Mouse (Mus musculus) CH12.LX (cell line): ENCODE results near the gene Emc1. TPM values are rescaled to one million over a fixed set of nuclear protein-coding genes. Genes with fewer than 3 reads are reported as not detected.

ENCODE experiments used
- DNase-seq: peaks from one replicate; pipeline ENCODE4 v3.0.0-alpha.2; 2013; ENCODE audit errors: extremely low read depth
- H3K27ac ChIP-seq: 2 replicates; pipeline ENCODE4 v1.5.1; 2012; ENCODE audit warnings: low read depth, mild to moderate bottlenecking, control low read depth, moderate library complexity; ENCODE audit not compliant: insufficient read depth
- H3K27me3 ChIP-seq: replicated peaks from 2 replicates; pipeline ENCODE3; 2012; ENCODE audit warnings: inconsistent platforms
- H3K36me3 ChIP-seq, 2 experiments: replicated peaks in 1 of 2; 2 replicates each; pipeline versions ENCODE3 to v1.6.1; 2012; ENCODE audit warnings: inconsistent platforms in 1 of 2, low read length in 1 of 2, mild to moderate bottlenecking in 1 of 2, mixed read lengths in 1 of 2, moderate library complexity in 1 of 2; ENCODE audit not compliant: control insufficient read depth in 1 of 2, insufficient read depth in 1 of 2
- H3K4me1 ChIP-seq, 2 experiments: 2 replicates each; pipeline ENCODE4 v1.6.1; 2012; ENCODE audit warnings: inconsistent platforms in 1 of 2, moderate library complexity in 1 of 2; ENCODE audit not compliant: insufficient read depth in 2 of 2, control insufficient read depth in 1 of 2
- H3K4me2 ChIP-seq: 2 replicates; pipeline ENCODE4 v1.6.1; 2012; ENCODE audit warnings: low read depth, mild to moderate bottlenecking, control low read depth; ENCODE audit not compliant: poor library complexity, insufficient read depth, severe bottlenecking
- H3K4me3 ChIP-seq, 3 experiments: fragments of 150-350 bp in 1 of 3; sonication (generic) in 1 of 3; replicated peaks in 1 of 3; 2 replicates each; pipeline versions ENCODE3 to v1.5.1; 2011 to 2012; ENCODE audit warnings: low read depth in 2 of 3, low read length in 2 of 3, mild to moderate bottlenecking in 2 of 3, moderate library complexity in 2 of 3, control low read depth in 1 of 3, improper control_type of control experiment in 1 of 3, inconsistent platforms in 1 of 3, mixed read lengths in 1 of 3; ENCODE audit not compliant: poor library complexity in 1 of 3
- H3K79me2 ChIP-seq: replicated peaks from 2 replicates; pipeline ENCODE4 v1.6.1; 2012; ENCODE audit warnings: mild to moderate bottlenecking, moderate library complexity; ENCODE audit not compliant: control insufficient read depth, poor library complexity, insufficient read depth, severe bottlenecking; ENCODE audit errors: extremely low read depth
- H3K9ac ChIP-seq: 2 replicates; pipeline ENCODE4 v1.6.1; 2012; ENCODE audit warnings: low read depth, mild to moderate bottlenecking, control low read depth, moderate library complexity; ENCODE audit not compliant: insufficient read depth
- H3K9me3 ChIP-seq: replicated peaks from 2 replicates; pipeline ENCODE3; 2012; ENCODE audit warnings: low read length, inconsistent platforms, mixed read lengths
- BHLHE40 ChIP-seq: IDR thresholded peaks from 2 replicates; pipeline ENCODE4 v1.6.1; 2011; ENCODE audit warnings: mild to moderate bottlenecking, low read depth, low read length, improper control_type of control experiment
- EP300 ChIP-seq: IDR thresholded peaks from 2 replicates; pipeline ENCODE4 v1.6.1; 2011; ENCODE audit warnings: low read length, improper control_type of control experiment
- ETS1 ChIP-seq: conservative IDR thresholded peaks from 2 replicates; pipeline ENCODE4 v1.6.1; 2012; ENCODE audit warnings: low read depth, mild to moderate bottlenecking, inconsistent platforms, low read length, improper control_type of control experiment, moderate library complexity
- HCFC1 ChIP-seq: IDR thresholded peaks from 2 replicates; pipeline ENCODE4 v1.6.1; 2012; ENCODE audit warnings: low read depth, mild to moderate bottlenecking, inconsistent platforms, low read length, improper control_type of control experiment
- JUND ChIP-seq: conservative IDR thresholded peaks from 2 replicates; pipeline ENCODE4 v1.6.1; 2011; ENCODE audit warnings: low read depth, low read length, improper control_type of control experiment
- KAT2A ChIP-seq: IDR thresholded peaks from 2 replicates; pipeline ENCODE4 v1.6.1; 2012; ENCODE audit warnings: low read length, improper control_type of control experiment, inconsistent platforms; ENCODE audit not compliant: insufficient replicate concordance
- MAFK ChIP-seq: IDR thresholded peaks from 2 replicates; pipeline ENCODE4 v1.6.1; 2011; ENCODE audit warnings: low read length, improper control_type of control experiment; ENCODE audit not compliant: insufficient replicate concordance
- MAX ChIP-seq: IDR thresholded peaks from 2 replicates; pipeline ENCODE4 v1.6.1; 2011; ENCODE audit warnings: low read length, improper control_type of control experiment
- MAZ ChIP-seq: IDR thresholded peaks from 2 replicates; pipeline ENCODE4 v1.6.1; 2012; ENCODE audit warnings: low read depth, mild to moderate bottlenecking, inconsistent platforms, low read length, improper control_type of control experiment, moderate library complexity
- MEF2A ChIP-seq: IDR thresholded peaks from 2 replicates; pipeline ENCODE4 v1.6.1; 2014; ENCODE audit warnings: low read depth, mild to moderate bottlenecking, inconsistent platforms, low read length, improper control_type of control experiment, borderline replicate concordance
- MXI1 ChIP-seq: IDR thresholded peaks from 2 replicates; pipeline ENCODE4 v1.6.1; 2011; ENCODE audit warnings: mild to moderate bottlenecking, low read depth, low read length, improper control_type of control experiment
- MYC ChIP-seq: IDR thresholded peaks from 2 replicates; pipeline ENCODE4 v1.6.1; 2011; ENCODE audit warnings: low read depth, mild to moderate bottlenecking, improper control_type of control experiment, low read length
- NRF1 ChIP-seq: IDR thresholded peaks from 2 replicates; pipeline ENCODE4 v1.6.1; 2014; ENCODE audit warnings: low read depth, mild to moderate bottlenecking, inconsistent platforms, low read length, improper control_type of control experiment, moderate library complexity
- PAX5 ChIP-seq: IDR thresholded peaks from 2 replicates; pipeline ENCODE4 v1.6.1; 2012; ENCODE audit warnings: low read length, inconsistent platforms, mixed read lengths
- POLR2A ChIP-seq: IDR thresholded peaks from 2 replicates; pipeline ENCODE4 v1.6.1; 2011; ENCODE audit warnings: low read depth, mild to moderate bottlenecking, improper control_type of control experiment, low read length
- POLR2AphosphoS2 ChIP-seq: IDR thresholded peaks from 2 replicates; pipeline ENCODE4 v1.6.1; 2011; ENCODE audit warnings: low read depth, low read length, improper control_type of control experiment
- RAD21 ChIP-seq: IDR thresholded peaks from 2 replicates; pipeline ENCODE4 v1.6.1; 2011; ENCODE audit warnings: low read depth, mild to moderate bottlenecking, low read length, improper control_type of control experiment, moderate library complexity
- RCOR1 ChIP-seq: conservative IDR thresholded peaks from 2 replicates; pipeline ENCODE4 v1.6.1; 2012; ENCODE audit warnings: low read depth, mild to moderate bottlenecking, inconsistent platforms, low read length, improper control_type of control experiment
- SMC3 ChIP-seq: IDR thresholded peaks from 2 replicates; pipeline ENCODE4 v1.6.1; 2011; ENCODE audit warnings: low read depth, low read length, improper control_type of control experiment
- UBTF ChIP-seq: IDR thresholded peaks from 2 replicates; pipeline ENCODE4 v1.6.1; 2012; ENCODE audit warnings: low read depth, mild to moderate bottlenecking, inconsistent platforms, low read length, improper control_type of control experiment, moderate library complexity
- ZC3H11A ChIP-seq: IDR thresholded peaks from 2 replicates; pipeline ENCODE4 v1.6.1; 2012; ENCODE audit warnings: low read depth, mild to moderate bottlenecking, inconsistent platforms, low read length, improper control_type of control experiment
- ZMIZ1 ChIP-seq: IDR thresholded peaks from 2 replicates; pipeline ENCODE4 v1.6.1; 2012; ENCODE audit warnings: low read depth, mild to moderate bottlenecking, inconsistent platforms, low read length, improper control_type of control experiment
- dilution Hi-C: fragments of 300-500 bp; cut with MboI; formaldehyde crosslinking; loops from 2 replicates; pipeline ENCODE4 v1.14.3; 2020; ENCODE audit warnings: low sequenced_read_pairs; ENCODE audit not compliant: extremely low pct_unique_long_range_greater_than_20kb, extremely low pct_ligation_motif_present
- in situ Hi-C: fragments of 300-500 bp; cut with MboI; formaldehyde crosslinking; loops from 3 replicates; pipeline ENCODE4 v1.14.3; 2019; ENCODE audit warnings: low sequenced_read_pairs, low pct_ligation_motif_present, low pct_unique_long_range_greater_than_20kb, mixed read lengths
- polyA plus RNA-seq: library from polyadenylated mRNA; unstranded; fragments of >175 nt; gene quantifications from 2 replicates; pipeline ENCODE4 v1.2.1, GENCODE M21; 2012; ENCODE audit warnings: low read depth; ENCODE audit not compliant: insufficient read length
- total RNA-seq, 2 experiments: library from RNA; depleted of rRNA; stranded (reverse); fragments of 300-350 nt in 1 of 2; fragments of >200 nt in 1 of 2; gene quantifications; 2 replicates each; pipeline ENCODE4 v1.2.3; 2012 to 2014

Emc1 gene
- total and polyA plus RNA-seq, 3 experiments = 12.0 to 25.7 (median 19.1) TPM

DNA sequence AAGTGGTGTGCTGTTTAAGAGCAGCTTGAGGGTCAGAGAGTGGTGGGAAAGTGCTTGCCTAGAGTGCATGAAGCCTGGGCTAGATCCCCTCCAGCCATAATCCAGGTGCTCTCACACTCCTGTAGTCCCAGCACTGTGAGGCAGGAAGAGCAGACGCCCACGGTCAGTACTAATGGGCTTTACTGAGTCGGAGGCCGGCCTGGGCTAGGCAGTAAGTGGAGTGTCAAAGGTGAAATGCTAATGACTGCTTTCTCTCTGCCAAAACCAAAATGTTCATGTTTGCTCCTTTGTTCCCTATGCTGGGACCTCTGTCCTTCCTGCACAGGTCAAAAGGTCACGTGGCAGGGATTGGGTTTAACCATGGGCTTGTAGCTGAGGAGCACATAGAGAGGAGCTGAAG is 48.1 kb downstream of the Emc1 start:
- Histone ChIP-seq H3K36me3 (peaks cover 84 to 97% of the 10 kb centered on the region in 2 experiments), H3K4me2 (no peak overlapping the region), H3K9ac (no peak overlapping the region)
- no peak for DNase-seq
- in situ Hi-C loops (no loop called here), dilution Hi-C loops (no loop called here)
- TF ChIP-seq ZC3H11A (no peak), MAX (no peak), RAD21 (no peak), HCFC1 (no peak), EP300 (no peak), SMC3 (no peak), JUND (no peak), POLR2A (no peak), MAFK (no peak), ETS1 (no peak), MEF2A (no peak), MYC (no peak), MXI1 (no peak), UBTF (no peak), RCOR1 (no peak)
- TF ChIP-seq, all 38 proteins: peak for 0
- no peak overlapping the region for H3K4me3 ChIP-seq
- H3K79me2 ChIP-seq = no peaks in the 10 kb centered on the region
- H3K4me1 ChIP-seq = no peaks in the 10 kb centered on the region
- H3K27me3 ChIP-seq = no peaks in the 10 kb centered on the region
- H3K9me3 ChIP-seq = no peaks in the 10 kb centered on the region
- no peak overlapping the region for H3K27ac ChIP-seq

DNA sequence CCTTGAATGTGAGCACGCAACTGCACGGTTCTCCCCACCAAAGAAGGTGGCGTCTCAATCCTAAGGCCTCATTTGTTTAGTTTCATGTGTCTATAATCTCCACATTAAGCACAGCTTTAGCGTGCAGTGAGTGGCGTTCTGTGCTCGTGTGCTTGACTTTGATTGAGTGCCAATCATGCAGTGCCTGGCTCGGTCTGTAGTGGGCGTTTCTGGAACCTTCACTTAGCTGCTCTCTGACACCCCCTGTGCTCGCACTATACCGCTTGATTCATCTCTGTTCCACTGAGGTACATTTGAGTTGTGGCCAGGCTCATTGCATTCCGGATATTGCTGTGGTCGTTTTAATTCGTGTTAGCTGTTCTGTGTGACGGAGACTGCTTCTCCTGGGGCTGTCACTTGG is 50.8 kb downstream of the Emc1 start:
- dilution Hi-C loops = no loop called here
- H3K4me3 ChIP-seq = no peak overlapping the region
- no peak overlapping the region for H3K4me2 ChIP-seq
- in situ Hi-C loops = no loop called here
- H3K4me1 ChIP-seq = no peaks in the 10 kb centered on the region
- no peaks in the 10 kb centered on the region for H3K27me3 ChIP-seq
- no peak for DNase-seq
- H3K9ac ChIP-seq = no peak overlapping the region
- TF ChIP-seq BHLHE40 (no peak), MAX (no peak), RAD21 (no peak), PAX5 (no peak), MEF2A (no peak), NRF1 (no peak), ETS1 (no peak), SMC3 (no peak), MAZ (no peak), POLR2A (no peak), MXI1 (no peak), POLR2AphosphoS2 (no peak), KAT2A (no peak), ZMIZ1 (no peak)
- no peak overlapping the region for H3K27ac ChIP-seq
- no peaks in the 10 kb centered on the region for H3K9me3 ChIP-seq
- H3K36me3 ChIP-seq = peaks cover 84 to 98% of the 10 kb centered on the region in 2 experiments
- H3K79me2 ChIP-seq = no peaks in the 10 kb centered on the region
